Mouse (Mus musculus) limb, embryonic 10.5 days (tissue): Measurements from ENCODE around the gene Enc1. TPM values are rescaled to one million over a fixed set of nuclear protein-coding genes. Genes with fewer than 3 reads are reported as not detected.

ENCODE experiments used
- DNase-seq: peaks from one replicate; pipeline ENCODE4 v3.0.0-alpha.2; 2017; ENCODE audit warnings: low spot score
- H3K27ac ChIP-seq: fragments of 300-500 bp; sonication (generic); 2 replicates; pipeline ENCODE4 v1.5.1; 2016; ENCODE audit warnings: mild to moderate bottlenecking
- H3K27me3 ChIP-seq: fragments of 300-500 bp; sonication (generic); 2 replicates; pipeline ENCODE4 v1.6.1; 2016; ENCODE audit warnings: low read depth, mild to moderate bottlenecking; ENCODE audit not compliant: poor library complexity, severe bottlenecking
- H3K36me3 ChIP-seq: fragments of 300-500 bp; sonication (generic); 2 replicates; pipeline ENCODE4 v1.6.1; 2016; ENCODE audit warnings: mild to moderate bottlenecking, moderate library complexity
- H3K4me1 ChIP-seq: fragments of 300-500 bp; sonication (generic); 2 replicates; pipeline ENCODE4 v1.6.1; 2016
- H3K4me3 ChIP-seq: fragments of 300-500 bp; sonication (generic); 2 replicates; pipeline ENCODE4 v1.5.1; 2016; ENCODE audit warnings: mild to moderate bottlenecking, moderate library complexity
- H3K9me3 ChIP-seq: fragments of 300-500 bp; sonication (generic); replicated peaks from 2 replicates; pipeline ENCODE4 v1.6.1; 2016; ENCODE audit warnings: mild to moderate bottlenecking
- WGBS: fragments of 180-500 bp; shearing (Covaris S2); methylation state at CpG from one replicate; pipeline ENCODE4 v1.1.7; 2016; 5-methylcytosine and 5-hydroxymethylcytosine counted together
- polyA plus RNA-seq: library from polyadenylated mRNA; unstranded; fragments of >200 nt; fragmentation: Nextera tagmentation; extraction: Ambion mirVana; gene quantifications from 2 replicates; pipeline ENCODE4 v1.2.1, GENCODE M21; 2016

Enc1 gene
- polyA plus RNA-seq, 1 experiment from 2014 or later: 4.3 TPM

DNA sequence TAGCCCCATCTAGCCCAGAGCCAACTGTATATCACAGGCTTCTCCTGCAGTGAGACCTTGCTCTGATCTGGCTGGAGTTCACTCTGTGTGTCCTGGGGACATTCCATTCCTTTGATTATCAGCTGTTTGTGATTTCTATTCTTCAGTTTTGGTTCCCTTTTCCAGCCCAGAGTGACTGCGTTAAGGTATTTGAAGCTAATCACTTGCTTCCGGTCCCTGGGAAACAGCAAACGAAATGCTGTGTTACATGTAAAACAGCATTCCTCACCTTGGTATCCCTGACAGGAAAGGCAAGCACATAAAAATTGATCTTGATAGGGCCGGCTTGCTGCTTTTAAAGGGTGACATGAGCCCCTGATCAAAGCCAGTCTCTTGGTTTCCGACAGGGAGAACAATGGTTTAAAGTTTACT, 8.2 kb downstream of the Enc1 start:
- H3K27me3 ChIP-seq: no peaks in the 10 kb centered on the region
- 39% methylated on average over 5 of the region's 5 CpGs for WGBS
- DNase-seq: no peak
- H3K36me3 ChIP-seq: peaks cover 84% of the 10 kb centered on the region
- H3K4me3 ChIP-seq: no peak overlapping the region
- peaks cover 59% of the 10 kb centered on the region for H3K4me1 ChIP-seq
- no peaks in the 10 kb centered on the region for H3K9me3 ChIP-seq
- H3K27ac ChIP-seq: peak overlapping the region; percentile 23; the same call in 1 of the 2 replicates

DNA sequence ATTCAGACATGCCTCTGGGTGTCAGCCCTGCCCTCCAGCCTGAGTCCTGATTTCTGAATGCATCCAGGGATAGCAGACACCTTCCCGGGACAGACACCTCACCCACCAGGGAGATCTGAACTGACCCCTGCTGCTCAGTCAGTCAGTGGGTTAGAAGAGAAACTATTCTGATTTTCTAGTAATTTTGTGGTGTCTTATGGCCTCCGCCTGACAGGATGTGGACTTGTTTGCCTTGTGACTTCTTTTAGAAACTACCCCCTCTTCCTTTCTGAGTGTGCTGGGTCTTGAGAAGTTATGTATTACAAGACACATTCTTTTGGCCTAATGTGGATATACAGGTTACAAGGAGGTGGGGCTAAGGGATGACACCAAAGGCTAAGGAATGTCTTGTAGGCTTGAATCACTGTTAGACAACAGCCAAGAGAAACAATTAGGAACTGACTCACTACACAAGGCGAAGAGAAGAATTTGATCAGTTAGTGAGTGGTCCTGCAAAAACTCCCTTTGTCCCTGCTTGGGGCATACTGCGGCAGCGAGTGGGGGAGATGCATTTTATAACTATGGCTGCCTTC, 8.7 kb downstream of the Enc1 start:
- Histone ChIP-seq H3K4me3 (no peak overlapping the region), H3K36me3 (peaks cover 84% of the 10 kb centered on the region), H3K4me1 (peaks cover 53% of the 10 kb centered on the region), H3K27ac (0 out of 2 replicates have a peak overlapping the region, but pooled peaks have one; percentile 23), H3K9me3 (no peaks in the 10 kb centered on the region), H3K27me3 (no peaks in the 10 kb centered on the region)
- no peak for DNase-seq
- WGBS: 75% methylated on average over 5 of the region's 5 CpGs

DNA sequence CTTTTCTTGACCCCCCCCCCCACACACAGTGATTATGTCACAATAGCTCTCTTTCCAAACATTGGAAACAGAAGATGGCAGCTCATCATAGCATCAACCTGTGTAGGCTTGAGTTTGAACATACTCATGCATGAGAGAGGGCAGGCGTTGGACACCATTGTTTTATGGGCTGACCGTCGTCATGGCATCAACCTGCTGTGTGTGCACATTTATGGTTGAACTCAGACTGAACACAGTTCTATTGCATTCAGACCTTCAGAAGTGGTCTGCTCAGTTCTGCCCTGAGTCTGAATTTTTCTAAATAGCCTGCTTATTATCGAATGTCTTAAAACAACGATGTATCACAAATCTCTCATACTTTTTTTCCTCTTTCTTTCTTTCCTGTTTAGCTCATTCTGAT, 9.2 kb downstream of the Enc1 start:
- H3K36me3 ChIP-seq: peaks cover 79% of the 10 kb centered on the region
- 87% methylated on average over 5 of the region's 5 CpGs for WGBS
- no peak for DNase-seq
- H3K4me3 ChIP-seq: no peak overlapping the region
- peaks cover 52% of the 10 kb centered on the region for H3K4me1 ChIP-seq
- no peaks in the 10 kb centered on the region for H3K9me3 ChIP-seq
- no peaks in the 10 kb centered on the region for H3K27me3 ChIP-seq
- no peak overlapping the region for H3K27ac ChIP-seq

DNA sequence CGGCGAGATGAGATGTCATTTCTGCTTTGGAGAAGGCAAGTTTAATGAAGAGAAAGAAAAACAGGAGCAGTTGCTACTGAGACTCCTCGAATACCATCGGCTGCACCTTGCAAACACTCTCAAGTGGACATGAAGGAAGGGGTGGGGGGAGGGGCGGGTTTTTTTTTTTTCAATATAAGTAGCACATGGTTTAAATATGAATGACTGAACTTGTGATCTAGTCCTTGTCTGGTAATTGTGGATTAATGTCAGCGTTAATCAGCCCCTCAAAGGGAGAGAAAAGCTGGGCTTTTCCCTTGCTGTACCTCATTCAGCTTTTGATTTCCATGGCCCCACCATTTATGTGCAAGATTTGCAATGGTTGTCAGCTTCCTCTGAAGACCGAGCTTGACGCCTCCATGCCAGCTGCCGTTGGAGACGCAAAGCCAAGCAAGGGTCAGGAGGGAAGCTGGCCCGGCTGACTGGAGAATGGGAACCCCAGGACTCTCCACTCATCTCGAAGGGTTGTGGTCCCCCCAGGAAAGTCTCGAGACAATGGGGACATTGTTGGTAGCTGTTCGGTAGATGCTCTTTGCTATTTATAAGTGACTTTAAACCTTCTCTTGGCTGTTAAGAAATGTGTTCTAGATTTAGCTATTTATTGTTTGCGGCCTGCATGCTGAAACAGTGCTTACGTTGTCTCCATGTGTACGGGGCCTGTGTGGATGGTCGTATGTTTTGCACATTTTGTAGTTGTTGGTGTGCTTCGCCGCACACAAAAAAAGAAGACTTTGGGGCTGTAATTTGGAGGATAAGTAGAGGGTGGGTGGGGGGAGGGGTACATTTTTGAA, 9.9 kb downstream of the Enc1 start:
- H3K4me3 ChIP-seq: no peak overlapping the region
- no peak for DNase-seq
- WGBS: 87% methylated on average over 20 of the region's 20 CpGs
- H3K4me1 ChIP-seq: peaks cover 52% of the 10 kb centered on the region
- H3K9me3 ChIP-seq: no peaks in the 10 kb centered on the region
- peaks cover 72% of the 10 kb centered on the region for H3K36me3 ChIP-seq
- no peaks in the 10 kb centered on the region for H3K27me3 ChIP-seq
- H3K27ac ChIP-seq: no peak overlapping the region

DNA sequence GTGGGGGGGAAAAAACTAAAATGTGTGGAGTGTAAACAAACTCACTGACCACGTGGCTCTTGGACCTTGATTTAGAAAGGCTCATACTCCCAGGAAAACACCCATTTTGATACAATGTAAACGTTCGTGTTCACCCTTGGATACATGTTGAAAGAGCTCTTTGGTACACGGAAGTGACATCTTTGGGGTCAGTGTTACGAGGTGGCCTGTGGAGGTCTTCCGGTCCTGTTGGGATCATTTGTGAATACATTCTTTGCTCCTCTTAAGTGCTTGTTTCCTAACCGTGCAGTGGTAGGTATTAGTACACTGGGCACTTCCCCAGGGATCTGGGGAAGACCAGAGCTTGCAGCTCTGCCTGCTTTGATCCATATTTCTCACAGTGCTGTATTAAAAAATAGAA, 10.8 kb downstream of the Enc1 start:
- H3K27ac ChIP-seq: no peak overlapping the region
- peaks cover 63% of the 10 kb centered on the region for H3K36me3 ChIP-seq
- peaks cover 54% of the 10 kb centered on the region for H3K4me1 ChIP-seq
- no peaks in the 10 kb centered on the region for H3K9me3 ChIP-seq
- WGBS: 87% methylated on average over 7 of the region's 7 CpGs
- H3K27me3 ChIP-seq: no peaks in the 10 kb centered on the region
- DNase-seq: no peak
- no peak overlapping the region for H3K4me3 ChIP-seq

DNA sequence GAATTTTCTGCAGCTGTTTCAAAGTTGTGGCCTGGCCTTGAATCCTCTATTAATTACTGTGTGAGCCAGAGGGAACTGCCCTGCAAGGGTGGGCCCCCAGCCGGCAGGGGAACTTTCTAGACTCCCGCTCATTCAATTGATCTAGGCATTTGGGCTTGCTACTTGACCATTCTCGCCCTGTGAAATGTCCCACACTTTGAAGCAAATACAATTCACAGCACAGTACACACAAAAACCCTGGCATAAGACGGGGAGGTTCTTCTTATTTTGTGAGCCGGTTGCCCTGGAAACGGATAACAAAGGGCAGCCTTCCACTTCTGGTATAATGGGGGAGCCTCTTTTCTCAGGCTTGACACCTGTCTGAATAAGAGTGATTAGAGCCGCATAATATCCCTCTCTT, 11.6 kb downstream of the Enc1 start:
- H3K27ac ChIP-seq: no peak overlapping the region
- H3K36me3 ChIP-seq: peaks cover 55% of the 10 kb centered on the region
- peaks cover 57% of the 10 kb centered on the region for H3K4me1 ChIP-seq
- no peak overlapping the region for H3K4me3 ChIP-seq
- H3K27me3 ChIP-seq: no peaks in the 10 kb centered on the region
- no peaks in the 10 kb centered on the region for H3K9me3 ChIP-seq
- WGBS: 80% methylated on average over 7 of the region's 7 CpGs
- no peak for DNase-seq

DNA sequence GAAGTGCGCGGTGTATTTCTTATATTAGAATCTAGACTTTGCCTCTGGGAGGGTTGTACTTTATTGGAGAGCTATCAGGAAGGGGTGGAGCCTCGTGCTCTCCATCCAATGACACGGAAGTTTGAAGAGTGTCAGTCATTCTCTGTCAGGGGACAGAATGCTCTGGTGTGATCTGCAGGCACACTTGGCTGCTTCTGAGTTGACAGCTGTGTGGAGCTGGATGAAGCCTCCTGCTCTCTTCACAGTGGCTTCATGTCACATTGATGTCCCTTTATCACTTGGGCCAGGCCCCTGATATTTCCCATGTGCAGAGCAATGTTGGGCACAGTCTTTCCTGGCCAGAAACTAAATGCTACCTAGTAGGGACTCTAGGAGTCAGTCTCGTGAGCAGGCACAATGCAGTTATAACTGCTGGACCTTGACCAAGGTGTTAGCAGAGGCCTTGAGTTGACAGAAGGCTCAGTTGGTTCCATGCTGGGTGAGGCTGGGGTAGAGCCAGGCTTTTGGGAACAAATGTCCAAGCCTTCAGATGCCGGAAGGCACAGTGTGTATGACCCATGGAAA, 12.6 kb downstream of the Enc1 start:
- Histone ChIP-seq H3K4me3 (no peak overlapping the region), H3K4me1 (peaks cover 48% of the 10 kb centered on the region), H3K9me3 (no peaks in the 10 kb centered on the region), H3K36me3 (peaks cover 45% of the 10 kb centered on the region), H3K27me3 (peaks cover 2% of the 10 kb centered on the region; the same call in 1 of the 2 replicates), H3K27ac (no peak overlapping the region)
- no peak for DNase-seq
- WGBS: 85% methylated on average over 6 of the region's 6 CpGs

DNA sequence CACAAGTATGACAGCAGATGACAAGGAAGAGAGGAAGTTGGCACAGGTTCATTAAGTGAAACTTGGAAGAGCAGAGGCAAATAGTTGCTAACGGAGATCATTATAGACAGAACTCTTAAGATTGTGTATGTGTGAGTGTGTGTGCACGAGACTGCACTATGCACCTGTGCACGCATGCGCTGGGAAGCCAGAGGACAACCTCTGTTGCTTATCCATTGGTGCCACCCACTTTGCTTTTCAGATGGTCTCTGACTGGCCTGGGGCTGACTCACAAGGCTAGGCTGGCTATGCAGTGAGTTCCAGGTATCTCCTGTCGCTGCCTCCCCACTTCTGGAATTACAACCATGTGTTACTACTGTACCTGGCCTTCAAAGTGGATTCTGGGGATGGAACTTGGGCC, 13.1 kb downstream of the Enc1 start:
- Histone ChIP-seq H3K27ac (no peak overlapping the region), H3K4me1 (peaks cover 43% of the 10 kb centered on the region), H3K27me3 (peaks cover 6% of the 10 kb centered on the region; the same call in 1 of the 2 replicates), H3K4me3 (no peak overlapping the region), H3K9me3 (no peaks in the 10 kb centered on the region), H3K36me3 (peaks cover 40% of the 10 kb centered on the region)
- DNase-seq: no peak
- 98% methylated on average over 5 of the region's 5 CpGs for WGBS

DNA sequence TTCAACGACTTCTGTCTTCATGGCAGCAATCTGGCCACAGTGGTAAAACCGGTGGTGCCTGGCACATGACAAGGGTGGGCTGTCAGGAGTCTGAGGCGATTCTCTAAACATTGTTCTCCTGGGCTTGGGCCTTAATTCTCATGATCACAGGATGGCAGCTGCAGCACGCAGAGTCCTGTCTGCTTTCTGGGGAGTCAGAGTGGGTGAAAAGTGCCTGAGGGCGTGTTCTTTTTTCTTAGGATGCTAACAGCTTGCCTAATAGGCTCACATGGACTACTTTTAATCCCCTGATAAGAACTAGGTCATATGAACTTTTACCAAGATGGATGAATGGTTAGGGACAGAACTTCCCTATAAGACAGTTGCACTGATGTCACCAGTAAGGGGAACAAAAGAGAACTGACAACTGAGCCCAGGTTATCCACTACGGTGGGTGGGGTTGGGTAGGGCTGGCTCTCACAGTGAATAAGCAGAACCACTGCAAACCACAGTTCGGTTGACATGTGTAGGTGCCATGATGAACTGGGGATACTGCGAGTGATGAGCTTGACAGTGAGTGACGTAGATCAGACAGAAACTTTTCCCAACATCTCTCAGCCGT, 13.8 kb downstream of the Enc1 start:
- Histone ChIP-seq H3K27ac (no peak overlapping the region), H3K27me3 (peaks cover 8% of the 10 kb centered on the region; the same call in 1 of the 2 replicates), H3K4me3 (no peak overlapping the region), H3K36me3 (peaks cover 33% of the 10 kb centered on the region), H3K4me1 (peaks cover 41% of the 10 kb centered on the region), H3K9me3 (no peaks in the 10 kb centered on the region)
- 87% methylated on average over 10 of the region's 10 CpGs for WGBS
- DNase-seq: no peak

DNA sequence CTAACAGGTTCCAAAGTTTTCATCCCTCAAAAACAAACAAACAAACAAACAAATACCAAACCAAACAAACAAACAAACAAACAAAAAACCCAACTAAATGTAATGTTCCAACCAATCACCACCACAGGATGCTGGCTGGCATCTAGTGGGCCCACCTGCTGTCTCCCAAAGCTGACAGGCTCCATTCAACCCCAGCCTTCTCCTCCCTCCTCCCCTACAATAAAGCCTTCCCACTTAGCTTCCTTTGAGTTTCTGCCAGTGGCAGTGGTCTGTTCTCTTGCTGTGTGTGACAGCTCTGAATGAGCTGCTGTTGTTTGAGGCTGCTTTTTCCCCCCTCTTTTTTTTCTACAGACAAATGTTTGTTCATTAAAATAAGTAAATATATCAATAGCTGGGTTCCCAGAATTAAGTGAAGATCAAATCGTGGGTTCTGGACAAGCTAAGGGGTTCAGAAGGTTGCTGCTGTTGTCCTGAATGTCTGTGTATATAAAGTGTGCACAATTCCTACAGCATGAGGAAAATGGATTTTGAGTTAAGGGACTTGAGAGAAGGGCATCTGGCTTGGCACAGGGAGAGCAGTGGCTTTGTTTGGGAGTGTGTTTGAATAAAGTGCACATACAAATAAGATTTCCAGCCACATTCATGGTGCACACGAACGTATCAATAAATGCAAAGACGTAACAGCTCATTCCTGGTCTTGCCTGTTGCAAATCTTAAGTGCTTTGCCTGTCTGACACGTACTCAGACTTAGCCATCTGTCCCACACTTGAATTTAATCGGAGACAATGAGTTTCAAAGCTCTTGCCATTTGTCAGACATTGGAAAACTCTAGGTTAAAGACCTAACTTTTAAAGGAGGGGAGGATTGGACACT, 15.3 kb downstream of the Enc1 start:
- no peak overlapping the region for H3K27ac ChIP-seq
- DNase-seq: no peak

DNA sequence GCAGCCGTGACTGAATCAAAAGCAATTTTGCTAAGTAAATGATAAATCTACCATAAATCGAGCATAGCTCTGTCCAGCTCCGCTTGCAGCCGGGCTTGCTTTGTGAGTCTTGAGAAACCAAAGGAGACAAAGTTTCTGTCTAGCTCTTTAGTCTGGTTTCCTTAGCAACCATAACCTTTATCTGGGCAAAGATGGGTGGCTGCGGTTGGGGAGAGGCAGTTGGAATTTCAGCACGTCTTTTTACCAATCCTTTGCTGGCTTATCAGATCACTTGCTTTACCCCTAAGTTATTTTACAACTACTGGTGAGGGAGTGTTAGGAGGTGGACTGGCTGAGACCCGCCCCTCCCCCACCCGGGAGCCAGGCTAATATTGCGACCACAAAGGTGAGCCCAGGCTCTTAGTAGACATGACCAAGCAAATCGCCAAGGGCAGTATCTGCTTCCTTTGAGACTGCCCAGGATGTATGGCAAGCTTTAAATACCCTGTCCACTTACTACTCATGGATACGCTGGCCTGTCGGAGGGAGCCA, 16.0 kb downstream of the Enc1 start:
- H3K27me3 ChIP-seq: peaks cover 16% of the 10 kb centered on the region; the same call in 1 of the 2 replicates
- DNase-seq: no peak

More for the DNA sequence above, 15.3 kb downstream of the Enc1 start:
- 78% methylated on average over 6 of the region's 6 CpGs for WGBS
- Histone ChIP-seq H3K27me3 (peaks cover 16% of the 10 kb centered on the region; the same call in 1 of the 2 replicates), H3K9me3 (no peaks in the 10 kb centered on the region), H3K4me3 (no peak overlapping the region), H3K4me1 (peaks cover 41% of the 10 kb centered on the region), H3K36me3 (peaks cover 18% of the 10 kb centered on the region)

DNA sequence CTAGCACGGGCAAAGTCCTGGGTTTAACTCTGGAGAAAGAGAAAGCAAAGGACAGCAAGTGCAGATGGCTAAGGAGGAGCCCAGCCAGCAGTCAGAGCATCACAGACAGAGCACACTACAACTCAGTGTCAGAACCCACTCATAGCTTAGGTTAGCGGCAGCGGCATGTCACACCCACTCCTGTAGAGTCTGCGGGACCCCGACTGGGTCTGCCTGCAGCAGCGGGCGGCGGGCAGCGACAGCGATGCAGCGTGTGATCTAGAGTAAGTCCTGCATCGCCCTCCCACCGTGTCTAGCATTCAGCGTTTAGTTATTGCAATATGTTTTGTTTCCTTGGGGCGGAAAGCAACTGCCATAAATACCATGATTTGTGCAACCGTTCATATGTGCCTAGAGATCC, 18.4 kb downstream of the Enc1 start:
- Histone ChIP-seq H3K27ac (no peak overlapping the region), H3K27me3 (peaks cover 16% of the 10 kb centered on the region; the same call in 1 of the 2 replicates), H3K4me1 (peaks cover 41% of the 10 kb centered on the region), H3K9me3 (no peaks in the 10 kb centered on the region), H3K4me3 (no peak overlapping the region; the same call in 1 of the 2 replicates), H3K36me3 (no peaks in the 10 kb centered on the region)
- no peak for DNase-seq
- 71% methylated on average over 16 of the region's 16 CpGs for WGBS

More for the DNA sequence above, 16.0 kb downstream of the Enc1 start:
- H3K27ac ChIP-seq: no peak overlapping the region
- H3K9me3 ChIP-seq: no peaks in the 10 kb centered on the region
- peaks cover 46% of the 10 kb centered on the region for H3K4me1 ChIP-seq
- WGBS: 69% methylated on average over 12 of the region's 12 CpGs
- H3K4me3 ChIP-seq: no peak overlapping the region
- H3K36me3 ChIP-seq: peaks cover 11% of the 10 kb centered on the region
